Mouse (Mus musculus): Measurements from ENCODE around the gene Hpdl. TPM values are rescaled to one million over a fixed set of nuclear protein-coding genes. Genes with fewer than 3 reads are reported as not detected.
A peak's percentile ranks its signal among the peaks of the same experiment; 100 is the strongest.

Hpdl gene
- total and polyA plus RNA-seq, 3 experiments, result not detected

- Histone ChIP-seq H3K9me3 (replicated peaks) (no peaks in the 10 kb centered on the region), H3K36me3 (replicated peaks) (peaks cover 62% of the 10 kb centered on the region), H3K4me3 (ENCODE audit: low read depth, low read length) (peak within 1 kb of the TSS; percentile 86), H3K4me1 (ENCODE audit: insufficient read depth, low read depth, low read length) (peaks cover 48% of the 10 kb centered on the region), H3K27me3 (ENCODE audit: insufficient read depth, low read length) (no peaks in the 10 kb centered on the region)
- TF ChIP-seq POLR2AphosphoS5 (IDR thresholded peaks at IDR 0.05; ENCODE audit: insufficient replicate concordance, low read depth, low read length), result peak; percentile 53; the same call in 1 of the 2 replicates
- no peak for TF ChIP-seq GATA2 (IDR thresholded peaks at IDR 0.05; ENCODE audit: borderline replicate concordance, low read depth, low read length)
- ATAC-seq (ENCODE audit: extremely low read depth, insufficient number of reproducible peaks, low FRiP score, poor library complexity, severe bottlenecking) (peak; percentile 97), DNase-seq (ENCODE audit: low spot score) (peak; percentile 99)
Observed at GRCm38 (mm10) chr4:116807197-116808129, 14.0 kb downstream of the Hpdl start, which contains the start of the genes Toe1 and Mutyh. TSS of gene Toe1 (minus strand) at chr4:116807640. TSS of gene Mutyh (plus strand) at chr4:116807723.

GRCm38 (mm10) chr4:116799901-116800300 is 21.6 kb downstream of the Hpdl start:
- Histone ChIP-seq H3K9me3 (replicated peaks) (no peaks in the 10 kb centered on the region), H3K4me1 (ENCODE audit: insufficient read depth, low read depth, low read length) (peaks cover 6% of the 10 kb centered on the region; the same call in 1 of the 2 replicates), H3K4me3 (ENCODE audit: low read depth, low read length) (no peak overlapping the region), H3K36me3 (replicated peaks) (peaks cover 47% of the 10 kb centered on the region), H3K27me3 (ENCODE audit: insufficient read depth, low read length) (no peaks in the 10 kb centered on the region)
- ATAC-seq (ENCODE audit: extremely low read depth, insufficient number of reproducible peaks, low FRiP score, poor library complexity, severe bottlenecking), result no peak
- 0 out of 2 replicates have a peak, but pooled peaks have one; percentile 6 for TF ChIP-seq CTCF (IDR thresholded peaks at IDR 0.05; ENCODE audit: low read depth, low read length)
- no peak for TF ChIP-seq GATA2 (IDR thresholded peaks at IDR 0.05; ENCODE audit: borderline replicate concordance, low read depth, low read length)
- no peak for DNase-seq (ENCODE audit: low spot score)

GRCm38 (mm10) chr4:116796442-116797110 is 24.9 kb downstream of the Hpdl start:
- Histone ChIP-seq H3K4me1 (ENCODE audit: insufficient read depth, low read depth, low read length) (no peaks in the 10 kb centered on the region), H3K27me3 (ENCODE audit: insufficient read depth, low read length) (no peaks in the 10 kb centered on the region), H3K4me3 (ENCODE audit: low read depth, low read length) (no peak overlapping the region), H3K9me3 (replicated peaks) (no peaks in the 10 kb centered on the region), H3K36me3 (replicated peaks) (peaks cover 17% of the 10 kb centered on the region)
- DNase-seq (ENCODE audit: low spot score), result no peak
- TF ChIP-seq CTCF (IDR thresholded peaks at IDR 0.05; ENCODE audit: low read depth, low read length), result no peak
- no peak for TF ChIP-seq GATA2 (IDR thresholded peaks at IDR 0.05; ENCODE audit: borderline replicate concordance, low read depth, low read length)
- no peak for TF ChIP-seq POLR2AphosphoS5 (IDR thresholded peaks at IDR 0.05; ENCODE audit: insufficient replicate concordance, low read depth, low read length)
- no peak for TF ChIP-seq GATA1 (IDR thresholded peaks at IDR 0.05; ENCODE audit: borderline replicate concordance, low read length)
- TF ChIP-seq TAL1 (conservative IDR thresholded peaks at IDR 0.05; ENCODE audit: low read depth, low read length), result no peak
- ATAC-seq (ENCODE audit: extremely low read depth, insufficient number of reproducible peaks, low FRiP score, poor library complexity, severe bottlenecking), result no peak

GRCm38 (mm10) chr4:116794273-116794672 is 27.2 kb downstream of the Hpdl start:
- Histone ChIP-seq H3K9me3 (replicated peaks) (no peaks in the 10 kb centered on the region), H3K4me1 (ENCODE audit: insufficient read depth, low read depth, low read length) (no peaks in the 10 kb centered on the region), H3K4me3 (ENCODE audit: low read depth, low read length) (no peak overlapping the region), H3K36me3 (replicated peaks) (peaks cover 2% of the 10 kb centered on the region), H3K27me3 (ENCODE audit: insufficient read depth, low read length) (no peaks in the 10 kb centered on the region)
- no peak for ATAC-seq (ENCODE audit: extremely low read depth, insufficient number of reproducible peaks, low FRiP score, poor library complexity, severe bottlenecking)
- no peak for DNase-seq (ENCODE audit: low spot score)
- TF ChIP-seq POLR2AphosphoS5 (IDR thresholded peaks at IDR 0.05; ENCODE audit: insufficient replicate concordance, low read depth, low read length) (no peak), TAL1 (conservative IDR thresholded peaks at IDR 0.05; ENCODE audit: low read depth, low read length) (no peak), GATA1 (IDR thresholded peaks at IDR 0.05; ENCODE audit: borderline replicate concordance, low read length) (no peak), CTCF (IDR thresholded peaks at IDR 0.05; ENCODE audit: low read depth, low read length) (no peak), GATA2 (IDR thresholded peaks at IDR 0.05; ENCODE audit: borderline replicate concordance, low read depth, low read length) (no peak)

GRCm38 (mm10) chr4:116792453-116792852 is 29.1 kb downstream of the Hpdl start:
- no peak for ATAC-seq (ENCODE audit: extremely low read depth, insufficient number of reproducible peaks, low FRiP score, poor library complexity, severe bottlenecking)

GRCm38 (mm10) chr4:116788956-116789355 is 32.6 kb downstream of the Hpdl start:
- peak; percentile 28; the same call in 1 of the 2 replicates for ATAC-seq (ENCODE audit: extremely low read depth, insufficient number of reproducible peaks, low FRiP score, poor library complexity, severe bottlenecking)
- H3K9me3 ChIP-seq (replicated peaks), result no peaks in the 10 kb centered on the region
- TF ChIP-seq GATA2 (IDR thresholded peaks at IDR 0.05; ENCODE audit: borderline replicate concordance, low read depth, low read length) (no peak), GATA1 (IDR thresholded peaks at IDR 0.05; ENCODE audit: borderline replicate concordance, low read length) (no peak), POLR2AphosphoS5 (IDR thresholded peaks at IDR 0.05; ENCODE audit: insufficient replicate concordance, low read depth, low read length) (no peak), CTCF (IDR thresholded peaks at IDR 0.05; ENCODE audit: low read depth, low read length) (peak; percentile 30; the same call in 1 of the 2 replicates), TAL1 (conservative IDR thresholded peaks at IDR 0.05; ENCODE audit: low read depth, low read length) (no peak)
- DNase-seq (ENCODE audit: low spot score), result peak; percentile 16
- H3K36me3 ChIP-seq (replicated peaks), result peaks cover 2% of the 10 kb centered on the region
- no peaks in the 10 kb centered on the region for H3K27me3 ChIP-seq (ENCODE audit: insufficient read depth, low read length)
- no peaks in the 10 kb centered on the region for H3K4me1 ChIP-seq (ENCODE audit: insufficient read depth, low read depth, low read length)
- no peak overlapping the region for H3K4me3 ChIP-seq (ENCODE audit: low read depth, low read length)

More at GRCm38 (mm10) chr4:116792453-116792852, 29.1 kb downstream of the Hpdl start:
- Histone ChIP-seq H3K4me1 (ENCODE audit: insufficient read depth, low read depth, low read length) (no peaks in the 10 kb centered on the region), H3K4me3 (ENCODE audit: low read depth, low read length) (no peak overlapping the region), H3K27me3 (ENCODE audit: insufficient read depth, low read length) (no peaks in the 10 kb centered on the region), H3K36me3 (replicated peaks) (peaks cover 2% of the 10 kb centered on the region), H3K9me3 (replicated peaks) (no peaks in the 10 kb centered on the region)
- TF ChIP-seq GATA1 (IDR thresholded peaks at IDR 0.05; ENCODE audit: borderline replicate concordance, low read length) (no peak), GATA2 (IDR thresholded peaks at IDR 0.05; ENCODE audit: borderline replicate concordance, low read depth, low read length) (no peak), POLR2AphosphoS5 (IDR thresholded peaks at IDR 0.05; ENCODE audit: insufficient replicate concordance, low read depth, low read length) (no peak), CTCF (IDR thresholded peaks at IDR 0.05; ENCODE audit: low read depth, low read length) (no peak), TAL1 (conservative IDR thresholded peaks at IDR 0.05; ENCODE audit: low read depth, low read length) (no peak)
- DNase-seq (ENCODE audit: low spot score), result no peak

Data from G1E (cell line).